Mouse (Mus musculus) megakaryocyte-erythroid progenitor cell, adult 5 weeks (primary cell): ENCODE results near the gene Hsf2. TPM values are rescaled to one million over a fixed set of nuclear protein-coding genes. Genes with fewer than 3 reads are reported as not detected.

Source experiments
- polyA plus RNA-seq: library from polyadenylated mRNA; stranded (reverse); fragments of >175 nt; gene quantifications from 2 replicates; pipeline ENCODE4 v1.2.3, GENCODE M21; 2012

The Hsf2 gene
- 0.86 and 0.95 TPM in 2 replicates for polyA plus RNA-seq

DNA sequence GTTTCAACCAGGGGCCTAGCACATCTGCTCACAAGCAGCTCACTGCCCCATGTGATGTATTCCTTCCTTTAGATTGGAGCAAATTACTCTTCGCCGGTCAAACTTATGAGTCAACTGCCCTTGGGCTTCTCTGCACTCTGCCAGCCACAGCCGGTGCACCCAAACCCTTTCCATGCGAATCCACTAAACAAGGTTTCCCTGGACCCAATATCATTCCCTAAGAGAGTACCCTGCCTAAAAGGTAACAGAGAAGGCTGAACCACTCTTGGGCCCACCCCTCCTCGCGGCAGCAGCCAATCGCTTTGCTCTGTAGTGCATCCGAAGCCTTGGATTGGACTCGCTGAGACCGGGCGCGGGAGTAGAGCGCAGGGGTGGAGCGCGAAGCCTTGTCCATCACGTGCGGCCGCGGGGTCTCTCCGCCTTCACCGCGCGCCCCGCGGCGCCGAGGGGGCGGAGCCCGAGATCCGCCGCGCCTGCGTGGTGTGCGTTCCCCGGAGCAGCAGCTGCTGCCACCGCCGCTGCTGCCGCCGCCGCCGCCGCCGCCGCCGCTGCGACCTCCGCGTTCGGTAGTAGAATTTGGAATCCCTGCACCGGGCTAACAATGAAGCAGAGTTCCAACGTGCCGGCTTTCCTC lies at the start of gene Hsf2:
Hsf2 (plus strand) TSS at position 478 of the 634 bp plus-strand sequence.

DNA sequence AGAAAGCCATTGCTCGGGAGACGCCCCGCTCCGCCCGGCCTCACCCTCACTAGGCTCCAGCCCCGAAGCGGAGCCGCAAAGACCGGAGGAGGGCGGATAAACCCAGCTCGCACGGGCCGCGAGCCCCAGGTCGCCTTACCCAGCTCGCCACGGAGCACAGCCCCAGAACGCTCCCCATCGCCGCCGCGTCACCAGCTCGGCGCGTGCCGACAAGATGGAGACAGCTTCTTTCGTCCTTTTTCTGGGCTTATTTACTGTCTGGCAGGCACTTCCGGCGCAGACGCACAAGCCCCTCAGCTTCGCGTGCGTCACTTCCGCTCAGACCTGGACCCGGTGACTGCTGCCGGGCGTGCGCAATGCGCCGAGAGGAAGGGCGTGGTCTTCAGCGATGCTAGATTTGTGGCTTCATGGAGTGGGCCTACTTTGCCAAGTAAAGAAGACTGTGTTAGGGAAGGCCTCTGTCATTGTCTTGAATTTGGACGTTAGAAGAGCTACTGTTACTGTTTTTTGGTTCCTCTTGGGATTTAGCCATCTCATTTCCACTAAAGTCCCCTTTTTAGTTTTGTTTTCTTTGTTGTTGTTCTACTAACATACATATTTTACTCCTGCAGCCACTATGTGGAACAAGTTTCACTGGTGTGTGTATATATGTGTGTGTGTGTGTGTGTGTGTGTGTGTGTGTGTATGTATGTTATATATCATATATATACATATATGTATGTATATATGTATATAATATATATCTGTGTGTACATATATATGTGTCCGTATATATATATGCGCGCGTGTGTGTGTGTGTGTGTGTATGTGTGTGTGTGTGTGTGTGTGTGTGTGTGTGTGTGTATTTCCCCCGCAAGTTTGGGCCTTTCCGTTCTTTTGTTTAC lies 46.3 kb downstream of the Hsf2 start, which contains the start of gene Serinc1:
Serinc1 (minus strand) TSS at position 313 of the 884 bp plus-strand sequence.

Other genes with a start within 250 kb of the Hsf2 start
- 5.7 and 8.9 TPM in 2 replicates for gene Serinc1, start 46.1 kb downstream of the Hsf2 start, polyA plus RNA-seq
- 3.5 and 5.0 TPM in 2 replicates for gene Pkib, start 145.6 kb downstream of the Hsf2 start, polyA plus RNA-seq